Mouse (Mus musculus): ENCODE measurements around the gene Syt11.

DNA sequence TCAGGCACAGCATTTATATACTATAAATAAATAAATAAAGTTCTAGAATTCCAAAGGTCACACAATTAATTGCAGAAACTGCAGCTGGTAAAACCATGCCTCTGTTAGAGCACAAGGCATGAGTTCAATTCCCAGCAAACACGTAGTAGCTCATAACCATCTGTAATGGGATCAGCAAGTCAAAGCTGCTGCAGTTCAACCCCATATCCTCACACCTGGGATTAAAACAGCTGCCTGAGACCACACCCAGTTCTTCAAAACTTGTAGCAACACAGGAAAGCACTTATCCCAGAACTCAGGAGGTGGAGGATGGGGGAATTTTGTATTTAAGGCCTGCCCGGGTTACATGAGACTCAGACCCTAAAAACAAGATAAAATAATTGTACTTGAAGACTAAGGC lies 60.2 kb downstream of the Syt11 start:
- TF ChIP-seq CTCF (conservative IDR thresholded peaks at IDR 0.05; ENCODE audit: low read length) = no peak
- no peak for TF ChIP-seq NANOG (IDR thresholded peaks at IDR 0.05; ENCODE audit: borderline replicate concordance, low read length)
- no peak for TF ChIP-seq POU5F1 (IDR thresholded peaks at IDR 0.05; ENCODE audit: borderline replicate concordance, low read length)

Measured in E14TG2a.4 (cell line).